Mouse (Mus musculus) kidney, postnatal 10 days (tissue): Measurements from ENCODE around the gene Syt7.

Experiments
- DNase-seq: peaks from one replicate; pipeline ENCODE4 v3.0.0; 2021; ENCODE audit warnings: mixed read lengths

Gene Syt7

DNA sequence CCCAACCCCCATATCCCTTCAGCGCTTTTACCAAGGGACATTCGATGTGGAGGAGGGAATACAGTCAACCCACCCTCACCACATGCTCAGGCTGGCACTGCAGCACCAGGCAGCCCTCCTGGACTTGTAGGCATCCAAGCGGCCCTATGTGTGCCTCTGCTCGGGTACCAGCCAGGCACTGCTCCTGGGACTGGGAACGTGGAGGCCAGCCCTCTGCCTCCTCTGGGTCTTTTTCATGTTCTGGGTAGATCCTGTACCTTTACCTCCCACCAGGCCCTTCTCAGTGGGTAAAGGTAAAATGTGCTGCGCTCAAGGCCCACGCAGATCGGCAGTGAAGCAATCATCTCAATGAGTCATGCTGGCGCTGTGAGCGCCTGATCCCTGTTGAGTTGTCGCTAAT is 71.0 kb downstream of the Syt7 start:
- no peak for DNase-seq

- DNase-seq, result no peak
These were observed 72.7 kb downstream of the Syt7 start for GRCm38 (mm10) chr19:10461584-10461983.

- no peak for DNase-seq
These were observed 75.5 kb downstream of the Syt7 start for GRCm38 (mm10) chr19:10464427-10464826.

DNA sequence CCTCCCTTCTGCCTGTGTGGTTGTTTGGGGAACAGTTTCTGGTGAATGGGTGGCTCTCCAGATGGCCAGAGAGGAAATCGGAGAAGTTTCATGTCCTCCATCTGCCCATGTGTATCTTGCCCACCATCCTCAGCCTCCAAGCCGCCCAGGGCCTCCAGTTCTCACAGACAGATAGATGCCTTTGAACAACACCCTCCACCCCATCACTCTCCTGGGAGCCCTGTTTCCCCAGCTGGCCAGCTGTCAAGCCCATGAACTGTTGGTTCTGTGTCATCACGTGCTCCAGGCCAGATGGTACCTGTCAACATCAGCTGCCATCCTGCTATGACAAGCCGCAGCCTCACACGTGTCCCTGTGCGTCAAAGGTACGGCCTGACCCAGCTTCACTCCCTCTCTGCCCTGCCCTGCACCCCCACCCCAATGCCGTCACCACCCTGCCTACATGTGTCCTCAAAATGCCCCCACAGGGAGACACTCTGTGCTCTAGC is 80.3 kb downstream of the Syt7 start:
- DNase-seq, result no peak

- no peak for DNase-seq
These were observed 84.1 kb downstream of the Syt7 start for GRCm38 (mm10) chr19:10472958-10473357.

- DNase-seq, result no peak
These were observed 84.9 kb downstream of the Syt7 start for GRCm38 (mm10) chr19:10473779-10474178.

- no peak for DNase-seq
These were observed 90.7 kb downstream of the Syt7 start for GRCm38 (mm10) chr19:10479541-10479940.

GRCm38 (mm10) chr19:10482703-10483102 is 93.8 kb downstream of the Syt7 start, which contains the start of gene Ppp1r32:
Gene Ppp1r32 (minus strand): TSS chr19:10482928.
- DNase-seq, result no peak

- peak; percentile 67 for DNase-seq
These were observed 97.4 kb downstream of the Syt7 start for GRCm38 (mm10) chr19:10486264-10486738.

- no peak for DNase-seq
These were observed 106.8 kb downstream of the Syt7 start for GRCm38 (mm10) chr19:10495670-10496069.

- no peak for DNase-seq
These were observed 108.1 kb downstream of the Syt7 start for GRCm38 (mm10) chr19:10496976-10497375.

GRCm38 (mm10) chr19:10497512-10498160 is 108.7 kb downstream of the Syt7 start:
- no peak for DNase-seq

DNA sequence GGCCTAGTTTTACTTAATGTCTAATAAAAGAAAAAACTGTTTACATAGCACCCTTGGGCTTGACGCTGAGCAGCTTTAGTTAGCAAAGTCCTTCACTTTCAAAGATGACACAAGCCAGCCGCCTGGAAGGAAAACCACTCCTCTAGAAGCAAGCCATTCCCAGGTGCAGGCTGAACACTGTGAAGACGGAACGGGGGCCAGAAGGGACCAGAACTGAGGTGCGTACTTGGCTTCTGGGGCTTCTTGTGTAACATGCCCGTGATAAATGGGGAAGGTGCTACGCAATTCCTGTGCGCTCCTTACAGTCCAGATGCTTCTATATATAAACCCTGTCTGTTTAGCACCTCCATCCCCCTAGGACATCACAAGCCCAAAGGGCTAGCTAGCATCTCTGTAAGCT is 111.7 kb downstream of the Syt7 start:
- no peak for DNase-seq

DNA sequence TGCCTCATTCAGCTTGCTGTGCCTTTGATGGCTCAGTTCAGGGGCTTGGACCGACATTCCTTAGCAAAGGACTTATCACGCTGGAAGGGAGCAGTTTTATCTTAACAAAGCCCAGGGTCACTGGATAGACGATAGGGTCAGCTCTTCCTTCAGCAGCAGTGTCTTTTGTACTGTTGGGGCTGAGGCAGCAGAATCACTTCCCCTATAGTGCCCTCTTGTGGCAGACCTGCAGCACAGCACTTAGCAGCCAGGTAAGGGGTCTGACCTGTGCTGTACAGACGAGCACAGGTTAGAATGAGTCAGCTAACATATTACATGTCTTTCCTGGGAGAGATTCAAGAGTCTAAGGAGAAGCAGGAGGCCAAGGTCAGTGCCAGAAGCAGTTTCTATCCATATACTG is 113.7 kb downstream of the Syt7 start:
- peak; percentile 50 for DNase-seq
